Mouse (Mus musculus) cerebellum, adult 11-12 months (tissue): Measurements from ENCODE around the gene Rps17.

Experiments
- DNase-seq: peaks from one replicate; pipeline ENCODE4 v3.0.0; 2022

The Rps17 gene

GRCm38 (mm10) chr7:81330767-81331166 lies 14.3 kb downstream of the Rps17 start:
- DNase-seq: no peak

GRCm38 (mm10) chr7:81327661-81328060 lies 17.4 kb downstream of the Rps17 start:
- DNase-seq: no peak

GRCm38 (mm10) chr7:81326859-81327258 lies 18.2 kb downstream of the Rps17 start:
- no peak for DNase-seq

- DNase-seq: no peak
Observed at GRCm38 (mm10) chr7:81326043-81326442, 19.0 kb downstream of the Rps17 start.

- DNase-seq: no peak
Observed at GRCm38 (mm10) chr7:81321776-81322175, 23.3 kb downstream of the Rps17 start.

GRCm38 (mm10) chr7:81319749-81320148 lies 25.3 kb downstream of the Rps17 start:
- no peak for DNase-seq

- no peak for DNase-seq
Observed at GRCm38 (mm10) chr7:81315583-81315982, 29.5 kb downstream of the Rps17 start.

GRCm38 (mm10) chr7:81311581-81311980 lies 33.5 kb downstream of the Rps17 start:
- no peak for DNase-seq

GRCm38 (mm10) chr7:81311130-81311529 lies 33.9 kb downstream of the Rps17 start:
- DNase-seq: no peak

- no peak for DNase-seq
Observed at GRCm38 (mm10) chr7:81309247-81309646, 35.8 kb downstream of the Rps17 start.

GRCm38 (mm10) chr7:81307735-81308134 lies 37.3 kb downstream of the Rps17 start:
- DNase-seq: no peak

GRCm38 (mm10) chr7:81304675-81305074 lies 40.4 kb downstream of the Rps17 start:
- DNase-seq: peak; percentile 7

GRCm38 (mm10) chr7:81304100-81304499 lies 41.0 kb downstream of the Rps17 start:
- DNase-seq: no peak

- DNase-seq: no peak
Observed at GRCm38 (mm10) chr7:81303682-81304081, 41.4 kb downstream of the Rps17 start.

- no peak for DNase-seq
Observed at GRCm38 (mm10) chr7:81301323-81301722, 43.7 kb downstream of the Rps17 start.

GRCm38 (mm10) chr7:81298206-81298605 lies 46.8 kb downstream of the Rps17 start:
- DNase-seq: no peak

GRCm38 (mm10) chr7:81295169-81295568 lies 49.9 kb downstream of the Rps17 start:
- DNase-seq: no peak
